Mouse (Mus musculus) brown adipose tissue, adult 24 weeks (tissue): Measurements from ENCODE around the gene Tppp3. TPM values are rescaled to one million over a fixed set of nuclear protein-coding genes. Genes with fewer than 3 reads are reported as not detected.

Source experiments
- H3K27ac ChIP-seq: fragments of 200-500 bp; replicated peaks from 2 replicates; pipeline ENCODE4 v1.5.1; 2012; ENCODE audit warnings: low read depth, mild to moderate bottlenecking, low read length
- H3K4me1 ChIP-seq: fragments of 200-500 bp; 2 replicates; pipeline ENCODE4 v1.6.1; 2012; ENCODE audit warnings: low read length, mixed read lengths; ENCODE audit not compliant: control insufficient read depth, insufficient read depth, insufficient read length
- H3K4me3 ChIP-seq: fragments of 200-500 bp; 2 replicates; pipeline ENCODE4 v1.5.1; 2012; ENCODE audit warnings: low read depth, mild to moderate bottlenecking, low read length, moderate library complexity; ENCODE audit not compliant: insufficient read depth
- polyA plus RNA-seq: library from polyadenylated mRNA; stranded (reverse); fragments of >200 nt; gene quantifications from 2 replicates; pipeline ENCODE4 v1.2.4, GENCODE M21; 2012; ENCODE audit not compliant: missing spikeins, insufficient read depth, insufficient read length

Tppp3 gene
- polyA plus RNA-seq, 1 experiment: 45.2 TPM

GRCm38 (mm10) chr8:105496439-105497180, 25.3 kb upstream of the Tppp3 start, which contains the start of gene Zdhhc1:
Gene Zdhhc1 (minus strand): TSS chr8:105496902.
- H3K4me1 ChIP-seq: peaks cover 7% of the 10 kb centered on the region; the same call in 1 of the 2 replicates
- peak within 1 kb of the TSS; percentile 71 for H3K27ac ChIP-seq
- H3K4me3 ChIP-seq: peak within 1 kb of the TSS; percentile 93

GRCm38 (mm10) chr8:105495350-105496302, 24.3 kb upstream of the Tppp3 start:
- Histone ChIP-seq H3K4me3 (peak overlapping the region; percentile 93), H3K27ac (peak overlapping the region; percentile 71), H3K4me1 (peaks cover 7% of the 10 kb centered on the region; the same call in 1 of the 2 replicates)

- Histone ChIP-seq H3K4me1 (peaks cover 7% of the 10 kb centered on the region; the same call in 1 of the 2 replicates), H3K4me3 (no peak overlapping the region), H3K27ac (no peak overlapping the region)
These were observed 23.2 kb upstream of the Tppp3 start for GRCm38 (mm10) chr8:105494566-105494965.

DNA sequence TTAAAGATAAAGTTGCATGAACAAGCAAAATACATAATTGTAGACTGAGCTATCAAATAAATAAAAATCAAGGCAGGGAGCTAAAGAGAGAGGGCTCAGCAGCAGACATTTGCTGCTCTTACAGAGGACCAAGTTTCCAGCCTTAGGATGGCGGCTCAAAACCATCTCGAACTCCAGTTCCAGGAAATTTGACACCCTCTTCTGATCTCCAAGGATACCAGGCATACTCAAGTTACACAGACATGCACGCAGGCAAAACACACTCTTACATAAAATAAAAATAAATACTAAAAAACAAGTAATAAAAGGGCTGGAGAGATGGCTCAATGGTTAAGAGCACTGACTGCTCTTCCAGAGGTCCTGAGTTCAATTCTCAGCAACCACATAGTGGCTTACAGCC, 22.2 kb upstream of the Tppp3 start:
- H3K4me3 ChIP-seq: no peak overlapping the region
- no peak overlapping the region for H3K27ac ChIP-seq
- peaks cover 7% of the 10 kb centered on the region; the same call in 1 of the 2 replicates for H3K4me1 ChIP-seq

DNA sequence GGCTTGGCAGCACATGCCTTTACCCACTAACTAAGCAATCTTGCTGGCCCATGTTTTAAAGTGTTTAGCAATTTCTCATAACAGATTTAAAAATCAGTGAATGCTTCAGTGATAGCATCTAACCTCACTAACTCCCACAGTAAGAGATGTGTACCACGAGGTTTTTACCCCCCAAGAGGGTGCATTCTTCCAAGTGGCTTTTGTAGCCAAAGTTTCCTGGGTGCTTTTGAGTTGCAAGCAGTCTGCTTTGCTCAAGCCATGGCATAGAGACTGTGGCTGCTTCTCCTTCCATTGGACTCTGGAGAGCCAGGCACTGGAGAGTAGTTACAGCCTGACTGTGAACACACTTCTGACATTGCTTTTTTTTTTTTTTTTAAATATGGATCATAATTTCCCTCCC, 18.0 kb upstream of the Tppp3 start:
- Histone ChIP-seq H3K4me3 (no peak overlapping the region), H3K27ac (no peak overlapping the region), H3K4me1 (no peaks in the 10 kb centered on the region)

DNA sequence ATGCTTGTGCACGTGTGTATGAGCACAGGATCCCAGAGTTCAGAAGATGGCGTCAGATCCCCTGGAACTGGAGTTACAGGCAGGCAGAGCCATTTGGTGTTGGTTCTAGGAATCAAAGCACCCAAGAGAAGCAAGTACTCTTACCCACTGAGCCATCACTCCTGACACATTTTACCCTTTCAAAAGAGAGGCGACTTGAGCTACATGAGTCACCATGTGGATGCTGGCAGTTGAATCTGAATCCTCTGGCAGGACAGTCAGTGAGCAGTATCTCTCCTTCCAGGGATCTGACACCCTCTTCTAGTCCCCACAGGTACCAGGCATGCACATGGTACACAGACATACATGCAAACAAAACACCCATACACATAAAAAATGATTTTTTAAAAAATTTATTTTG, 16.8 kb upstream of the Tppp3 start:
- H3K4me1 ChIP-seq: peaks cover 7% of the 10 kb centered on the region; the same call in 1 of the 2 replicates

GRCm38 (mm10) chr8:105484392-105484791, 13.1 kb upstream of the Tppp3 start:
- Histone ChIP-seq H3K4me3 (no peak overlapping the region), H3K4me1 (peaks cover 8% of the 10 kb centered on the region; the same call in 1 of the 2 replicates), H3K27ac (peak overlapping the region; percentile 81)

More for the DNA sequence above, 16.8 kb upstream of the Tppp3 start:
- H3K27ac ChIP-seq: no peak overlapping the region
- H3K4me3 ChIP-seq: no peak overlapping the region

GRCm38 (mm10) chr8:105484030-105484368, 12.7 kb upstream of the Tppp3 start:
- peaks cover 8% of the 10 kb centered on the region; the same call in 1 of the 2 replicates for H3K4me1 ChIP-seq
- H3K4me3 ChIP-seq: no peak overlapping the region
- peak overlapping the region; percentile 81 for H3K27ac ChIP-seq

DNA sequence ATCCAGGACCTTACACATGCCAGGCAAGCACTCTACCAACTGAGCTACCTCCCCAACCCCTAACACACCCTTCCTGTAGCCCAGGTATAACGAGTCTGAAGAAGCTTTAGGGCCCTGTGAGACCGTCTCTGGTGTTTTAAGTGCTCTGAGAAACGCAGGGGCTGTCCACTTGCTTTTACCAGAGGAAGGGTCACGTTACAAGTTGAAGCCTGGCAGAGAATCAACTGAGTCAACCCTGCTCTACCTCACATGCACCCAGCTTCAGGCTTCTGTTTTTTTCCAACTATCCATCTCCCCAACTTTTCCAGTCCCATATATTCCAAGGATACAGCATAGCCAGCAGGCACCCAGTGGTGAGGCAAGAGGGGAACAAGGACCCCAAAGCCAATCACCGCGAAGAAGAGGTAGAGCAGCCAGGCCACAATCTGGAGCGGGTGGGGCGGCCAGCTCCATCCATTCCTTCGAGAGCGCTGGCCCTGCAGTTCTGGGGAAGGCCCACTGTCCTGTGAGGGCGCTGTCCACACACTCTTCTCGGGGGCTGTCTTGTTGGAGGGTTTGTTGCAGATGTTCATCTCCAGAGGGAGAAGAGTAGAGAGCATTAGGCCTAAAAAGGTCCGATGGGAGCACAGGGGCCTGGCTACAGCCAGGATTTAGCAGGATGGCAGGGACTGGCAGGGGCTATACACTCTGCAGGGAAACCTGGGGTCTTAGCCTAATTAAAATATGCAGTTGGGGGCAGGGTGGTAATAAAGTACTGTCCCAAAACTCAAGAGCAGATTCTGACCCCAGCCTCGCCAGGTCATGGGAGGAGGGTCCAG, 12.1 kb upstream of the Tppp3 start:
- Histone ChIP-seq H3K4me3 (no peak overlapping the region), H3K4me1 (peaks cover 8% of the 10 kb centered on the region; the same call in 1 of the 2 replicates), H3K27ac (no peak overlapping the region; the same call in 1 of the 2 replicates)

- Histone ChIP-seq H3K4me1 (peaks cover 8% of the 10 kb centered on the region; the same call in 1 of the 2 replicates), H3K4me3 (no peak overlapping the region), H3K27ac (no peak overlapping the region)
These were observed 10.8 kb upstream of the Tppp3 start for GRCm38 (mm10) chr8:105482123-105482522.

- Histone ChIP-seq H3K4me1 (peaks cover 8% of the 10 kb centered on the region; the same call in 1 of the 2 replicates), H3K4me3 (no peak overlapping the region), H3K27ac (no peak overlapping the region)
These were observed 10.1 kb upstream of the Tppp3 start for GRCm38 (mm10) chr8:105481453-105481852.

DNA sequence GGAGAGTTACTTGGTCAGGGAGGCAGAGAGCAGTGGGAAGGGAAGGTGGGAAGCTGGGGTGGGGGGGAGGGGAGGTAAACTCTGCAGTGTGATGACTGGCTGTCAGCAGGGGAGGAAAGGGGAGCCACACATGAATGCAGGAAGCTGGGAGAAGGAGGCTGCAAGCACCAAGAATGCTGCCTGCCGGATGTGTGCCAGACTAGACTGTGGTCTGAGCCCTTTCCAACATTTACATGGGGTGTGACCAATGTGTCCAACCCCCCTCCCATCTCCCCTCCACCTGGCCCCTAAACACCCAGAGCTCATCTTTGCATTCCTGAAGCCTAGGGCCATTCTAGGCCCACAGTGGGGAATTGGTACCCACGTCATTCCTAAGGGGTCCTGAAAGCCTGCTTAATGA, 9.7 kb upstream of the Tppp3 start:
- H3K4me3 ChIP-seq: no peak overlapping the region
- H3K4me1 ChIP-seq: peaks cover 8% of the 10 kb centered on the region; the same call in 1 of the 2 replicates
- H3K27ac ChIP-seq: no peak overlapping the region

DNA sequence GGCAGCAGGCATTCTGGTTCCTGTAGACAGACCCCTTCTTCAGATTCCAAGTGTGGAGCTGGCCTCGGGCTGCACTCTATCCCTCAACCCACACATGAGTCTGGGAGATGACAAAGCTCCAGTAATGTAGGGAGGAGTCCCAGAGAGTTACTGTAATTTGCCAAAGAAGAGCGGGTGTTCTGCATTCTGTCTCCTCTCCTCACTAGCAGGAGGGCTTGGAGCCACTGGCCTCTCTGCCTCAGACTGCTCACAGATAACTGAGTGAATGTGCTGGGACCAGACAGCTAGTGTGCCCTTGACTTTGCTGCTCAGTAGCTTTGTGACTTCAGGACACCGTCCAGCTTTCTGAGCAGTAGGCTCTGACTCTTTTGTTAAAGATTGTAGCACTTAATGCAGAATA, 6.5 kb upstream of the Tppp3 start:
- H3K27ac ChIP-seq: no peak overlapping the region
- H3K4me1 ChIP-seq: peaks cover 18% of the 10 kb centered on the region
- no peak overlapping the region for H3K4me3 ChIP-seq

GRCm38 (mm10) chr8:105476628-105477413, 5.5 kb upstream of the Tppp3 start:
- Histone ChIP-seq H3K4me3 (no peak overlapping the region), H3K27ac (no peak overlapping the region), H3K4me1 (peaks cover 18% of the 10 kb centered on the region)
